Mouse (Mus musculus): ENCODE measurements around the gene Vegfa. TPM values are rescaled to one million over a fixed set of nuclear protein-coding genes. Genes with fewer than 3 reads are reported as not detected.
A peak's percentile ranks its signal among the peaks of the same experiment; 100 is the strongest.

Gene Vegfa
- polyA plus RNA-seq, 1 experiment from 2014 or later = 6.8 TPM

GRCm38 (mm10) chr17:46021760-46022159 lies 10.4 kb downstream of the Vegfa start:
- ATAC-seq (ENCODE audit: insufficient number of reproducible peaks, insufficient read depth, low FRiP score, low read depth) = no peak
- no peak overlapping the region for H3K9ac ChIP-seq (replicated peaks; ENCODE audit: low read depth, low read length)
- WGBS = 94% methylated on average over 9 of the region's 9 CpGs
- peaks cover 8% of the 10 kb centered on the region; the same call in 1 of the 2 replicates for H3K4me1 ChIP-seq (ENCODE audit: control insufficient read depth, insufficient read depth, low read length)
- no peak overlapping the region for H3K4me3 ChIP-seq (ENCODE audit: low read depth, low read length)
- peaks cover 90% of the 10 kb centered on the region for H3K36me3 ChIP-seq (ENCODE audit: control insufficient read depth, insufficient read depth, low read length)
- H3K27ac ChIP-seq (ENCODE audit: low read length) = no peak overlapping the region
- H3K9me3 ChIP-seq (ENCODE audit: control insufficient read depth, low read depth, low read length) = no peaks in the 10 kb centered on the region
- H3K4me2 ChIP-seq (replicated peaks; ENCODE audit: low read depth, low read length) = no peak overlapping the region
- H3K27me3 ChIP-seq (ENCODE audit: control insufficient read depth, insufficient read depth, low read length) = no peaks in the 10 kb centered on the region

GRCm38 (mm10) chr17:46021173-46021572 lies 11.0 kb downstream of the Vegfa start:
- H3K36me3 ChIP-seq (ENCODE audit: control insufficient read depth, insufficient read depth, low read length) = peaks cover 91% of the 10 kb centered on the region
- H3K27me3 ChIP-seq (ENCODE audit: control insufficient read depth, insufficient read depth, low read length) = no peaks in the 10 kb centered on the region
- H3K9me3 ChIP-seq (ENCODE audit: control insufficient read depth, low read depth, low read length) = no peaks in the 10 kb centered on the region
- H3K9ac ChIP-seq (replicated peaks; ENCODE audit: low read depth, low read length) = no peak overlapping the region
- no peak for ATAC-seq (ENCODE audit: insufficient number of reproducible peaks, insufficient read depth, low FRiP score, low read depth)
- no peak overlapping the region for H3K4me3 ChIP-seq (ENCODE audit: low read depth, low read length)
- H3K4me1 ChIP-seq (ENCODE audit: control insufficient read depth, insufficient read depth, low read length) = peaks cover 2% of the 10 kb centered on the region; the same call in 1 of the 2 replicates
- H3K4me2 ChIP-seq (replicated peaks; ENCODE audit: low read depth, low read length) = no peak overlapping the region
- H3K27ac ChIP-seq (ENCODE audit: low read length) = no peak overlapping the region
- 88% methylated on average over 7 of the region's 7 CpGs for WGBS

- 73% methylated on average over 7 of the region's 7 CpGs for WGBS
- no peak for ATAC-seq (ENCODE audit: insufficient number of reproducible peaks, insufficient read depth, low FRiP score, low read depth)
- H3K27ac ChIP-seq (ENCODE audit: low read length) = no peak overlapping the region
- H3K4me3 ChIP-seq (ENCODE audit: low read depth, low read length) = no peak overlapping the region
- H3K9ac ChIP-seq (replicated peaks; ENCODE audit: low read depth, low read length) = no peak overlapping the region
- no peaks in the 10 kb centered on the region for H3K9me3 ChIP-seq (ENCODE audit: control insufficient read depth, low read depth, low read length)
- H3K4me2 ChIP-seq (replicated peaks; ENCODE audit: low read depth, low read length) = no peak overlapping the region
- H3K27me3 ChIP-seq (ENCODE audit: control insufficient read depth, insufficient read depth, low read length) = no peaks in the 10 kb centered on the region
- H3K36me3 ChIP-seq (ENCODE audit: control insufficient read depth, insufficient read depth, low read length) = peaks cover 90% of the 10 kb centered on the region
- no peaks in the 10 kb centered on the region for H3K4me1 ChIP-seq (ENCODE audit: control insufficient read depth, insufficient read depth, low read length)
Measured at GRCm38 (mm10) chr17:46020579-46020978, 11.6 kb downstream of the Vegfa start.

GRCm38 (mm10) chr17:46018736-46019004 lies 13.5 kb downstream of the Vegfa start:
- H3K36me3 ChIP-seq (ENCODE audit: control insufficient read depth, insufficient read depth, low read length) = peaks cover 73% of the 10 kb centered on the region
- H3K9me3 ChIP-seq (ENCODE audit: control insufficient read depth, low read depth, low read length) = no peaks in the 10 kb centered on the region
- no peaks in the 10 kb centered on the region for H3K27me3 ChIP-seq (ENCODE audit: control insufficient read depth, insufficient read depth, low read length)
- no peak overlapping the region for H3K4me3 ChIP-seq (ENCODE audit: low read depth, low read length)
- 87% methylated on average over 10 of the region's 10 CpGs for WGBS
- ATAC-seq (ENCODE audit: insufficient number of reproducible peaks, insufficient read depth, low FRiP score, low read depth) = no peak
- H3K9ac ChIP-seq (replicated peaks; ENCODE audit: low read depth, low read length) = no peak overlapping the region
- H3K4me2 ChIP-seq (replicated peaks; ENCODE audit: low read depth, low read length) = no peak overlapping the region
- H3K27ac ChIP-seq (ENCODE audit: low read length) = no peak overlapping the region
- H3K4me1 ChIP-seq (ENCODE audit: control insufficient read depth, insufficient read depth, low read length) = no peaks in the 10 kb centered on the region

GRCm38 (mm10) chr17:46017946-46018735 lies 14.0 kb downstream of the Vegfa start:
- Histone ChIP-seq H3K36me3 (ENCODE audit: control insufficient read depth, insufficient read depth, low read length) (peaks cover 67% of the 10 kb centered on the region), H3K27me3 (ENCODE audit: control insufficient read depth, insufficient read depth, low read length) (no peaks in the 10 kb centered on the region), H3K27ac (ENCODE audit: low read length) (no peak overlapping the region), H3K4me2 (replicated peaks; ENCODE audit: low read depth, low read length) (no peak overlapping the region), H3K4me1 (ENCODE audit: control insufficient read depth, insufficient read depth, low read length) (no peaks in the 10 kb centered on the region), H3K9ac (replicated peaks; ENCODE audit: low read depth, low read length) (no peak overlapping the region), H3K9me3 (ENCODE audit: control insufficient read depth, low read depth, low read length) (no peaks in the 10 kb centered on the region), H3K4me3 (ENCODE audit: low read depth, low read length) (no peak overlapping the region)
- peak; percentile 44; the same call in 1 of the 2 replicates for ATAC-seq (ENCODE audit: insufficient number of reproducible peaks, insufficient read depth, low FRiP score, low read depth)
- 78% methylated on average over 24 of the region's 24 CpGs for WGBS

GRCm38 (mm10) chr17:46016617-46017016 lies 15.6 kb downstream of the Vegfa start:
- Histone ChIP-seq H3K36me3 (ENCODE audit: control insufficient read depth, insufficient read depth, low read length) (peaks cover 52% of the 10 kb centered on the region), H3K9ac (replicated peaks; ENCODE audit: low read depth, low read length) (no peak overlapping the region)
- WGBS = 92% methylated on average over 5 of the region's 5 CpGs

GRCm38 (mm10) chr17:46015967-46016366 lies 16.2 kb downstream of the Vegfa start:
- ATAC-seq (ENCODE audit: insufficient number of reproducible peaks, insufficient read depth, low FRiP score, low read depth) = no peak
- no peaks in the 10 kb centered on the region for H3K9me3 ChIP-seq (ENCODE audit: control insufficient read depth, low read depth, low read length)
- H3K4me1 ChIP-seq (ENCODE audit: control insufficient read depth, insufficient read depth, low read length) = 0 out of 2 replicates have a peak, but pooled peaks cover 7% of the 10 kb centered on the region
- H3K36me3 ChIP-seq (ENCODE audit: control insufficient read depth, insufficient read depth, low read length) = peaks cover 46% of the 10 kb centered on the region
- no peaks in the 10 kb centered on the region for H3K27me3 ChIP-seq (ENCODE audit: control insufficient read depth, insufficient read depth, low read length)
- no peak overlapping the region for H3K27ac ChIP-seq (ENCODE audit: low read length)
- H3K4me3 ChIP-seq (ENCODE audit: low read depth, low read length) = no peak overlapping the region
- H3K9ac ChIP-seq (replicated peaks; ENCODE audit: low read depth, low read length) = no peak overlapping the region
- 95% methylated on average over 6 of the region's 6 CpGs for WGBS
- H3K4me2 ChIP-seq (replicated peaks; ENCODE audit: low read depth, low read length) = no peak overlapping the region

More at GRCm38 (mm10) chr17:46016617-46017016, 15.6 kb downstream of the Vegfa start:
- H3K9me3 ChIP-seq (ENCODE audit: control insufficient read depth, low read depth, low read length) = no peaks in the 10 kb centered on the region
- H3K4me1 ChIP-seq (ENCODE audit: control insufficient read depth, insufficient read depth, low read length) = 0 out of 2 replicates have a peak, but pooled peaks cover 7% of the 10 kb centered on the region
- no peak overlapping the region for H3K4me2 ChIP-seq (replicated peaks; ENCODE audit: low read depth, low read length)
- no peak overlapping the region for H3K27ac ChIP-seq (ENCODE audit: low read length)
- no peak overlapping the region for H3K4me3 ChIP-seq (ENCODE audit: low read depth, low read length)
- ATAC-seq (ENCODE audit: insufficient number of reproducible peaks, insufficient read depth, low FRiP score, low read depth) = no peak
- no peaks in the 10 kb centered on the region for H3K27me3 ChIP-seq (ENCODE audit: control insufficient read depth, insufficient read depth, low read length)

- Histone ChIP-seq H3K27ac (ENCODE audit: low read length) (no peak overlapping the region), H3K4me3 (ENCODE audit: low read depth, low read length) (no peak overlapping the region)
Measured at GRCm38 (mm10) chr17:46014935-46015334, 17.2 kb downstream of the Vegfa start.

GRCm38 (mm10) chr17:46013549-46013948 lies 18.6 kb downstream of the Vegfa start:
- Histone ChIP-seq H3K27ac (ENCODE audit: low read length) (no peak overlapping the region), H3K9ac (replicated peaks; ENCODE audit: low read depth, low read length) (no peak overlapping the region), H3K9me3 (ENCODE audit: control insufficient read depth, low read depth, low read length) (no peaks in the 10 kb centered on the region), H3K36me3 (ENCODE audit: control insufficient read depth, insufficient read depth, low read length) (peaks cover 22% of the 10 kb centered on the region), H3K4me2 (replicated peaks; ENCODE audit: low read depth, low read length) (no peak overlapping the region), H3K4me3 (ENCODE audit: low read depth, low read length) (no peak overlapping the region), H3K4me1 (ENCODE audit: control insufficient read depth, insufficient read depth, low read length) (0 out of 2 replicates have a peak, but pooled peaks cover 7% of the 10 kb centered on the region), H3K27me3 (ENCODE audit: control insufficient read depth, insufficient read depth, low read length) (no peaks in the 10 kb centered on the region)
- WGBS = 83% methylated on average over 15 of the region's 15 CpGs
- ATAC-seq (ENCODE audit: insufficient number of reproducible peaks, insufficient read depth, low FRiP score, low read depth) = no peak

More at GRCm38 (mm10) chr17:46014935-46015334, 17.2 kb downstream of the Vegfa start:
- H3K9me3 ChIP-seq (ENCODE audit: control insufficient read depth, low read depth, low read length) = no peaks in the 10 kb centered on the region
- H3K4me1 ChIP-seq (ENCODE audit: control insufficient read depth, insufficient read depth, low read length) = 0 out of 2 replicates have a peak, but pooled peaks cover 7% of the 10 kb centered on the region
- H3K27me3 ChIP-seq (ENCODE audit: control insufficient read depth, insufficient read depth, low read length) = no peaks in the 10 kb centered on the region
- no peak overlapping the region for H3K4me2 ChIP-seq (replicated peaks; ENCODE audit: low read depth, low read length)
- peaks cover 36% of the 10 kb centered on the region for H3K36me3 ChIP-seq (ENCODE audit: control insufficient read depth, insufficient read depth, low read length)
- ATAC-seq (ENCODE audit: insufficient number of reproducible peaks, insufficient read depth, low FRiP score, low read depth) = no peak
- WGBS = 92% methylated on average over 2 of the region's 2 CpGs
- no peak overlapping the region for H3K9ac ChIP-seq (replicated peaks; ENCODE audit: low read depth, low read length)

Data from stomach, embryonic 14.5 days (tissue).